9 mouse cellular contexts compared by ENCODE assay signal in the genomic region with DNA sequence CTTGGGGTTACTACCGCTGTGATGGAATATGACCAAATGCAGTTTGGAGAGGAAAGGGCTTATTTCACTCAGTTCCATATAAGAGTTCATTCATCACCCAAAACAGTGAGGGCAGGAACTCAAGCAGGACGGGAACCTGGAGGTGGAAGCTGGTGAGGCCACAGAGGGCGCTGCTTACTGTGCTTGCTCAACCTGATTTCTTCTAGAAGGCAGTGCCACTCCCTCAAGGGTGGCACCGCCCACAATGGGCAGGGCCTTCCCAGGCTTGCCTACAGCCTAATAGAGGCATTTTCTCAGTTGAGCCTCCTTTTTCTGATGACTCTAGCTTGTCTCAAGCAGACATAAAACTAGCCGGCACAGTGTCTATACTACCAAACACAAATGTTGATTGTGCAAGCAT. TPM values are rescaled to one million over a fixed set of nuclear protein-coding genes. Genes with fewer than 3 reads are reported as not detected.
DNase-seq lines count a peak whose midpoint lies in the region; ATAC-seq lines count a peak whose summit lies in the region.
"Had no signal": no experiment of that assay in that cellular context is flagged by ENCODE, and none has a peak within 500 bp of the region (broad histone marks: within the 10 kb centered on the region; RNA-seq: fewer than 3 reads in every experiment).

No protein-coding gene starts in this region.

- no peak overlapping the region for H3K9ac ChIP-seq in hindbrain, embryonic 13.5 days

- no peaks in the 10 kb centered on the region for H3K9me3 ChIP-seq in hindbrain, embryonic 13.5 days

- H3K4me1 ChIP-seq in hindbrain, embryonic 13.5 days (replicated peaks): no peaks in the 10 kb centered on the region

- 21% methylated on average over 5 of the region's 5 CpGs for WGBS in hindbrain, embryonic 13.5 days

- no peaks in the 10 kb centered on the region for H3K36me3 ChIP-seq in hindbrain, embryonic 13.5 days

- peak; percentile 37 for DNase-seq in heart, postnatal 4 days
- DNase-seq in heart, adult 9 months (ENCODE audit: low spot score in 2 of 2): no peak
- peak; percentile 86 for DNase-seq in ES-CJ7 (ENCODE audit: low read depth, low spot score)
- peak; percentile 18 to 45 for DNase-seq in cerebellum, postnatal 14 days
- peak; percentile 57 for DNase-seq in kidney, postnatal 14 days
- DNase-seq in monocyte, adult 2 months (ENCODE audit: low read depth in 1 of 2, low spot score in 2 of 2): peak; percentile 62 to 79
- DNase-seq in urinary bladder, postnatal 25 days (ENCODE audit: low spot score): peak; percentile 44

- no peak overlapping the region for H3K4me3 ChIP-seq in hindbrain, embryonic 13.5 days

- H3K27ac ChIP-seq in hindbrain, embryonic 13.5 days: no peak overlapping the region

- ATAC-seq in hindbrain, embryonic 13.5 days (ENCODE audit: low FRiP score): no peak

- no peaks in the 10 kb centered on the region for H3K27me3 ChIP-seq in hindbrain, embryonic 13.5 days

- no peak overlapping the region for H3K4me2 ChIP-seq in hindbrain, embryonic 13.5 days

RNA-seq across cellular contexts. Expression of a gene that starts 9.8 kb away (rescaled TPM):
- not detected for total RNA-seq in heart, postnatal 4 days (2021)
- 0.16 and 0.65 TPM in 2 replicates for polyA plus RNA-seq in hindbrain, embryonic 13.5 days (2015; fragmentation: Nextera tagmentation; extraction: Ambion mirVana)

RNA-seq across cellular contexts. Expression of a gene that starts 15.0 kb away (rescaled TPM):
- total RNA-seq in heart, postnatal 4 days (2021): 10 to 100 TPM; 15.4 to 17.3 TPM
- 32.1 and 34.9 TPM in 2 replicates for polyA plus RNA-seq in hindbrain, embryonic 13.5 days (2015; fragmentation: Nextera tagmentation; extraction: Ambion mirVana)

RNA-seq across cellular contexts. Expression of a gene that starts 19.8 kb away (rescaled TPM):
- under 1 TPM in 1 of 2 experiments, not detected in 1; 0.23 TPM for total RNA-seq in heart, postnatal 4 days (2021)
- 0.10 TPM in 1 of 2 replicates, not detected in the other for polyA plus RNA-seq in hindbrain, embryonic 13.5 days (2015; fragmentation: Nextera tagmentation; extraction: Ambion mirVana)

RNA-seq across cellular contexts. Expression of a gene that starts 20.5 kb away (rescaled TPM):
- not detected for total RNA-seq in heart, postnatal 4 days (2021)
- polyA plus RNA-seq in hindbrain, embryonic 13.5 days (2015; fragmentation: Nextera tagmentation; extraction: Ambion mirVana): 0.23 and 0.45 TPM in 2 replicates
- polyA plus RNA-seq: cortical plate, adult 2 months had no signal

RNA-seq across cellular contexts. Expression of a gene that starts 24.5 kb away (rescaled TPM):
- total RNA-seq in heart, postnatal 4 days (2021): 10 to 100 TPM; 72.5 to 77.7 TPM
- 116 and 122 TPM in 2 replicates for polyA plus RNA-seq in hindbrain, embryonic 13.5 days (2015; fragmentation: Nextera tagmentation; extraction: Ambion mirVana)

Comparison
In these comparisons a context has a peak if more than half of its experiments do, and no peak if none do; other contexts are left out.
1. DNase-seq: peak in heart, postnatal 4 days (single experiment), ES-CJ7 (single experiment), cerebellum, postnatal 14 days (2 of 2), kidney, postnatal 14 days (single experiment), monocyte, adult 2 months (2 of 2) and urinary bladder, postnatal 25 days (single experiment); none in heart, adult 9 months (0 of 2).